Mouse (Mus musculus) cerebellum, adult 2 months (tissue): ENCODE data around the gene Rnf220.

ENCODE experiments used
- CTCF ChIP-seq: fragments of 200-500 bp; IDR thresholded peaks from 2 replicates; pipeline ENCODE4 v1.5.1; 2011; ENCODE audit warnings: low read depth, mild to moderate bottlenecking, control low read depth, low read length, moderate library complexity, borderline replicate concordance; ENCODE audit not compliant: insufficient read depth
- POLR2A ChIP-seq: fragments of 200-500 bp; IDR thresholded peaks from 2 replicates; pipeline ENCODE4 v1.6.1; 2011; ENCODE audit warnings: low read length, control low read depth, borderline replicate concordance; ENCODE audit not compliant: insufficient read depth

GRCm38 (mm10) chr4:117311891-117312290 lies 185.0 kb downstream of the Rnf220 start:
- no peak for TF ChIP-seq CTCF
- no peak for TF ChIP-seq POLR2A
